Mouse (Mus musculus) ovary, adult 10 weeks (tissue): ENCODE data around the gene Wnt4. TPM values are rescaled to one million over a fixed set of nuclear protein-coding genes. Genes with fewer than 3 reads are reported as not detected.

Experiments used
- polyA plus RNA-seq: library from polyadenylated mRNA; stranded (reverse); fragments of 350-450 nt; fragmentation: Illumina TruSeq; extraction: RNeasy Lipid Tissue Mini Kit (QIAGEN cat#74804); gene quantifications from one replicate; pipeline ENCODE4 v1.2.3, GENCODE M21; 2014

The Wnt4 gene
- polyA plus RNA-seq = 1.7 TPM

GRCm38 (mm10) chr4:137277166-137277513 is at the start of gene Wnt4:
Gene Wnt4 (plus strand): TSS chr4:137277489.

Other genes with a start within 250 kb of the Wnt4 start
- 1.0 TPM for gene Zbtb40, start 228.7 kb upstream of the Wnt4 start, polyA plus RNA-seq
- gene Cdc42, start 80.2 kb downstream of the Wnt4 start, polyA plus RNA-seq = 1,225 TPM
- gene Cela3a, start 132.3 kb downstream of the Wnt4 start, polyA plus RNA-seq = not detected
- gene Cela3b, start 153.1 kb downstream of the Wnt4 start, polyA plus RNA-seq = 0.54 TPM
- not detected for gene 1700013G24Rik, start 175.8 kb downstream of the Wnt4 start, polyA plus RNA-seq
- gene Hspg2, start 191.3 kb downstream of the Wnt4 start, polyA plus RNA-seq = 0.29 TPM